Mouse (Mus musculus) limb, embryonic 15.5 days (tissue): ENCODE data around the gene Olfr1444. TPM values are rescaled to one million over a fixed set of nuclear protein-coding genes. Genes with fewer than 3 reads are reported as not detected.

Experiments used
- ATAC-seq: fragments of 200-750 bp; cut with Nextera tagmentation; 2 replicates; pipeline ENCODE4 v1.8.0; 2017; ENCODE audit warnings: low read depth, moderate TSS enrichment; ENCODE audit not compliant: insufficient number of reproducible peaks, low FRiP score, low TSS enrichment
- H3K27ac ChIP-seq: fragments of 300-500 bp; sonication (generic); 2 replicates; pipeline ENCODE4 v1.5.1; 2015; ENCODE audit warnings: moderate library complexity, mild to moderate bottlenecking, inconsistent platforms
- H3K27me3 ChIP-seq: fragments of 300-500 bp; sonication (generic); 2 replicates; pipeline ENCODE4 v1.6.1; 2015; ENCODE audit warnings: inconsistent platforms
- H3K36me3 ChIP-seq: fragments of 300-500 bp; sonication (generic); 2 replicates; pipeline ENCODE4 v1.6.1; 2015; ENCODE audit warnings: inconsistent platforms
- H3K4me1 ChIP-seq: fragments of 300-500 bp; sonication (generic); 2 replicates; pipeline ENCODE4 v1.6.1; 2015; ENCODE audit warnings: inconsistent platforms
- H3K4me2 ChIP-seq: fragments of 300-500 bp; sonication (generic); 2 replicates; pipeline ENCODE4 v1.6.1; 2015; ENCODE audit warnings: mild to moderate bottlenecking, inconsistent platforms
- H3K4me3 ChIP-seq: fragments of 300-500 bp; sonication (generic); 2 replicates; pipeline ENCODE4 v1.5.1; 2015; ENCODE audit warnings: mild to moderate bottlenecking, inconsistent platforms
- H3K9ac ChIP-seq: fragments of 300-500 bp; sonication (generic); 2 replicates; pipeline ENCODE4 v1.6.1; 2015; ENCODE audit warnings: inconsistent platforms
- H3K9me3 ChIP-seq: fragments of 300-500 bp; sonication (generic); 2 replicates; pipeline ENCODE4 v1.6.1; 2016; ENCODE audit warnings: inconsistent platforms
- WGBS: fragments of 180-500 bp; shearing (Covaris S2); methylation state at CpG from one replicate; pipeline ENCODE4 v1.1.7; 2015; 5-methylcytosine and 5-hydroxymethylcytosine counted together
- polyA plus RNA-seq: library from polyadenylated mRNA; unstranded; fragments of >200 nt; fragmentation: Nextera tagmentation; extraction: Ambion mirVana; gene quantifications from 2 replicates; pipeline ENCODE4 v1.2.1, GENCODE M21; 2015

The Olfr1444 gene
- polyA plus RNA-seq = not detected in 2 replicates

DNA sequence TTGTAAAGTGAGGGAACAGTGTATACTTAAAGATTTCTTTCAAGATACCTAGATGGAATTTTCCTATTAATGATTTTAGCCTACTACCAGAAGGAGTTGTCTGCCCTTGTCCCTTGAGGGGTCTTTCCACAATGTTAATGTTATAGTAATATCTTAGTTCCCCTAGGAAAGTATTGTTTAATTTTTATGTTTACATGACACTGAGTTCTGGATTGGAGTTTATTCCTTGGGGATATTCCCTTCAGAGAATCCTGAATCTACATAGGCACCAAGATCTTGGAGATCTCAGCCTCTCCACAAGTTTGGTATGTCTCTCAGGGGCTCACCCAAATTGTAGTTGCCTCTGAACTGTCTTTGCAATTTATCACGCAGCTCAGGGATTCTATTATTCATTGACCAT lies at the start of gene Olfr1444:
Gene Olfr1444 (plus strand): TSS at position 301 of the 400 bp plus-strand sequence.
- Histone ChIP-seq H3K9ac (no peak within 1 kb of the TSS), H3K4me3 (no peak within 1 kb of the TSS), H3K27me3 (no peaks in the 10 kb centered on the region), H3K36me3 (no peaks in the 10 kb centered on the region), H3K4me1 (no peaks in the 10 kb centered on the region), H3K27ac (no peak within 1 kb of the TSS), H3K9me3 (no peaks in the 10 kb centered on the region), H3K4me2 (no peak within 1 kb of the TSS)
- 52% methylated on average over 1 of the region's 1 CpGs for WGBS
- ATAC-seq = no peak

DNA sequence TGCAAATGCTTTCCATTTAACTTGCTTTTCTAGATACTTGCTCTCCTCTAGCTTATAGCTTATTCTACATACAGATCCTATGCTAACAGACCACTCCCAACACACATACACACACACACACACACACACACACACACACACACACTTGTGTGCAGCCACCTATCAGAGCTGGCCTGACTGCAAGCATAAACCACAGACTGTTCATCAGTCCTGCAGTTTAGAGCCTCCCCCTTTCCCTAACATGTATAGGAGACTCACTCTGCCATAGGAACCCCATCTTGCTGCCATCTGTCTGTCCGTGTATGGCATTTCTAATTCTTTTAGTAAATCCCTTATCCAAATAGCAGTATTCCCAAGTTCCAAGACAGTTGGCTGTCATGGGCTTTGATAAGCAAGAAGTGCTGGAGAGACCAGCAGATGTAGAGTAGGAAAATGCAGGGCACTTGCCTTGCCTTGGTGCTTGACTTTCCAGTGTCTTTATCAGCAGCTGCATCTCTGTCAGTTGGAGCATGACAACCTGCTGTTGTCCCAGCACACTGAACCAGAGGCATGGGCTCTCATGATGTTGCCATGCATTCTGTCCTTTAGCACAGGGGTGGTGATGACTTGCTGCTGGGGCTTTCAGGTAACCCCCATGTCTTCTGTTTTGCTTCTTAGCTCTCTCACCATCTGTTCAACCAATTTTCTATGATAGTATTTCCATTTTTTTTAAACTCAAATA lies 44.3 kb upstream of the Olfr1444 start:
- no peak overlapping the region for H3K9ac ChIP-seq
- no peak overlapping the region for H3K4me2 ChIP-seq
- no peak overlapping the region for H3K4me3 ChIP-seq
- WGBS = 52% methylated on average over 1 of the region's 1 CpGs
- H3K27me3 ChIP-seq = no peaks in the 10 kb centered on the region
- no peaks in the 10 kb centered on the region for H3K4me1 ChIP-seq
- no peak overlapping the region for H3K27ac ChIP-seq
- H3K36me3 ChIP-seq = no peaks in the 10 kb centered on the region
- no peak for ATAC-seq
- H3K9me3 ChIP-seq = no peaks in the 10 kb centered on the region

DNA sequence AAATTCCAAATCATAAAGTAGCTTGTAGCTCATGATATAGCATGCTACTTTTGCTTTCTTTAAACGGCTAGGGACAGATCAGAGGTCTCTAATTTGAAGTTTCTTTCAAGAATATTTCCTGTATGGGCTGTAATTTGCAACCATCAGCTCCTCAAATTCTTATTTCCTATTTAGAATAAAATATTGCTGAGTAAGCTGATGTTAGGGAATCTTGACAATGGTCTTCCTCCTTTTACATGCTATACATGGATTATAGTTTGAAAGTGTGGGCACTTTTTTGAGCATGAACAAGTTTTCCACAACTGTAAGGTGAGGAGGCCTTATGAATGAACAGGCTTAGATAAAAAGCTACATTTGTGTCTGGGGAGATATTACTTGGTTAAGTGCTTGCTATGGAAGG lies 43.2 kb upstream of the Olfr1444 start:
- no peaks in the 10 kb centered on the region for H3K4me1 ChIP-seq
- ATAC-seq = no peak
- no peaks in the 10 kb centered on the region for H3K36me3 ChIP-seq
- H3K9me3 ChIP-seq = no peaks in the 10 kb centered on the region
- no peak overlapping the region for H3K9ac ChIP-seq
- no peak overlapping the region for H3K4me3 ChIP-seq
- no peak overlapping the region for H3K4me2 ChIP-seq
- 70% methylated on average over 1 of the region's 1 CpGs for WGBS
- no peaks in the 10 kb centered on the region for H3K27me3 ChIP-seq
- H3K27ac ChIP-seq = no peak overlapping the region

DNA sequence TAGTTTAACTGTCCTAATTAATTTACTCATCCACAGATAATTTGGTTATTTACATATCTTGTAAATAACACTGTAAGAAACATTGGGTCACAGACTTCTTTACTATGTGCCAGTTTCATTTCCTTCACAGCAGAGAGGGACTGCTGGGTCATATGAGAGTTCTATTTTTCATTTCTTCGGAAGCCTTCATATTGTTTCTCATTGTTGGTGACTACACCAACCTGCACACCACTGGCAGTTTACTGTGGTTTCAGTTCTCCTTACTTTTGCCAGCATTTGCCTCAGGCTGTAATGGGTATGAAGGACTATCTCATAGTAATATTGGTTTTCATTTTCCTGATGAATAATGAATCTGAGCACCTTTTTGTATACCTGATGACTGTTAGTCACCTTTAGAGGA lies 38.6 kb upstream of the Olfr1444 start:
- no peak for ATAC-seq
- Histone ChIP-seq H3K9me3 (no peaks in the 10 kb centered on the region), H3K36me3 (no peaks in the 10 kb centered on the region), H3K4me3 (no peak overlapping the region), H3K4me2 (no peak overlapping the region), H3K4me1 (no peaks in the 10 kb centered on the region), H3K27ac (no peak overlapping the region), H3K27me3 (no peaks in the 10 kb centered on the region), H3K9ac (no peak overlapping the region)
- 88% methylated on average over 1 of the region's 1 CpGs for WGBS

DNA sequence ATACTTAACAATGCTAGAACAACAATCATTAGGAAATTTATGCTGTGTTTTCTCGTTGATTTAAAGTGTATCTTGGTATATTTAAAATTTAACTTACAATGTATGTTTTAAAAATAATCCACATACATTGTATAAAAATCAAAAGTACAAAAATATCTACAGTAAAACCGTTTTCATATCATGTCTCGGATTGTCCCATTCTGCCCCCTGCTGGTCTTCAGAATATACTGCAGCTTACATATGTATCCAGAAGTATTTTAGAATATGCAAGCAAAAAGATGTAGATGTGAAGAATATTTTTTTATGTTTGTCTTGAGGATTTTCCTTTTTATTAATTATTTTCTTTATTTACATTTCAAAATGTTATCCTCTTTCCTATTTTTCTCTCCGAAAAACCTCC lies 36.7 kb upstream of the Olfr1444 start:
- Histone ChIP-seq H3K4me1 (no peaks in the 10 kb centered on the region), H3K4me2 (no peak overlapping the region), H3K9ac (no peak overlapping the region), H3K36me3 (no peaks in the 10 kb centered on the region), H3K9me3 (no peaks in the 10 kb centered on the region), H3K27me3 (no peaks in the 10 kb centered on the region), H3K27ac (no peak overlapping the region), H3K4me3 (no peak overlapping the region)
- ATAC-seq = no peak
- 34% methylated on average over 4 of the region's 4 CpGs for WGBS

DNA sequence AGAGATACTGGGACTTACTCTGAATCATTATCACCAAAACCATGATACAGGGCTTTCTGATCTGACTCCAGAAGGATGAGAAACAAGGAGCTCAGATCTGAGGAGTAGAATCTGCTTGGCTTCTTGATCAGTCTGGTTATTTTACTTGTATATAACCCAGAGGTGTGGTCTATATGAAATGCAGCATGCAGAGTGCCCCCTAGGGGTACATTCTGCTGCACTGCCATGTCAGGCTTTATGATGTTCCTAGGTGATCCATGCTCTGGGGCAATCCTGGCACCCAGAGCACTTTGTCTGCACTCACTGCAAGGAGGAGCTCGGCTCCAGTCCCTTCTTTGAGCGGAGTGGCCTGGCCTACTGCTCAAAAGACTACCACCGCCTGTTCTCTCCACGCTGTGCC lies 32.5 kb upstream of the Olfr1444 start:
- Histone ChIP-seq H3K36me3 (no peaks in the 10 kb centered on the region), H3K4me2 (no peak overlapping the region), H3K9ac (no peak overlapping the region), H3K4me1 (no peaks in the 10 kb centered on the region), H3K4me3 (no peak overlapping the region), H3K27me3 (no peaks in the 10 kb centered on the region), H3K27ac (no peak overlapping the region), H3K9me3 (no peaks in the 10 kb centered on the region)
- 69% methylated on average over 4 of the region's 4 CpGs for WGBS
- no peak for ATAC-seq

DNA sequence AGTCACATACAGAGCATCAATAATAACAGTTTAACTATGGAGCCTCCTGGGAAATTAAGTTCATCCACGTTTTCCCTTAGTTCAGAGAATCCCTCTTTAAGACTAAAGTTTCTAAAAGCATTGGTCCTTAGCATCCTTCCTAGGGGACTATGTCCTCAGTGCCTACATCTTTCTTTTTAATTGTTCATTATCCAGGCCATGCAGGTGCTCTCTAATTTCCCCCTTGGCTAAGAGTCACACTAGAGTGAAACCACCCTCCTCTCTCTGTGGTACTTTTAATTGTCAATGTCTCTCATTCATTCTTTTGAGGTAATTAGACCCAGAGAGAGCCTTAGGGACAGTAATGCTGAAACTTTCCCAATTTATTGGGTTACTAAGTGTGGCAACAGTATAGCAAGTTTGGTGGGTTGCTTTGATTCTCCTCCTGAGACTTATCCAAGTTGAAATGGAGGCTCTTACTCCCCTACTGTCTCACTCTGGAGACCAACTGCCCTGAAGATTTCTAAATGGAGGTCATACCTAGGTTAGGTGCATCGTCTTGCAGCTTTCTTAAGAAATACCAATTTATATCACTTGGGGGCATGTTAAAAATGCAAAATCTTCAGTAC lies 26.2 kb upstream of the Olfr1444 start:
- Histone ChIP-seq H3K27me3 (no peaks in the 10 kb centered on the region), H3K4me1 (no peaks in the 10 kb centered on the region), H3K27ac (no peak overlapping the region), H3K9me3 (no peaks in the 10 kb centered on the region), H3K36me3 (no peaks in the 10 kb centered on the region), H3K4me2 (no peak overlapping the region), H3K9ac (no peak overlapping the region), H3K4me3 (no peak overlapping the region)
- 54% methylated on average over 2 of the region's 2 CpGs for WGBS
- no peak for ATAC-seq

DNA sequence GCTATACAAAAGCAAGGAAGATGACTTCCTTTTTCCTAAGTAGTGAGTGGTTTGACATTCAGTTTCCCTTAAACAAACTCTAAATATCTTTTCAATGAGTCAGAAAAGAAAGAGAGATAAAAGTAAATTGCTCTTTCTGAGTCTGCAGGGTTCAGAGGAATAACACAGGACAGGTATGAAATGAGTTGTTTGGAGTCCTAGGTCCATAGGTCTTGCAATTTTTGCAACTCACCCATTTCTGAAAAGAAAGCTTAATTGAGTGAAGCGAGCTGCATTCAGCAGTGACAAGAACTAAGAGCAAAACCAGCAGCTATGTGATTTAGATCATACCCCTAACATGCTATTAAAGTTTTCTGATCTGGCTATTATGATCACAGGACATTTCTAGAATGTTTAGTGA lies 25.5 kb upstream of the Olfr1444 start:
- Histone ChIP-seq H3K9ac (no peak overlapping the region), H3K4me3 (no peak overlapping the region), H3K36me3 (no peaks in the 10 kb centered on the region), H3K4me2 (no peak overlapping the region), H3K27me3 (no peaks in the 10 kb centered on the region), H3K4me1 (no peaks in the 10 kb centered on the region), H3K27ac (no peak overlapping the region), H3K9me3 (no peaks in the 10 kb centered on the region)
- no peak for ATAC-seq
- WGBS = 50% methylated on average over 1 of the region's 1 CpGs

DNA sequence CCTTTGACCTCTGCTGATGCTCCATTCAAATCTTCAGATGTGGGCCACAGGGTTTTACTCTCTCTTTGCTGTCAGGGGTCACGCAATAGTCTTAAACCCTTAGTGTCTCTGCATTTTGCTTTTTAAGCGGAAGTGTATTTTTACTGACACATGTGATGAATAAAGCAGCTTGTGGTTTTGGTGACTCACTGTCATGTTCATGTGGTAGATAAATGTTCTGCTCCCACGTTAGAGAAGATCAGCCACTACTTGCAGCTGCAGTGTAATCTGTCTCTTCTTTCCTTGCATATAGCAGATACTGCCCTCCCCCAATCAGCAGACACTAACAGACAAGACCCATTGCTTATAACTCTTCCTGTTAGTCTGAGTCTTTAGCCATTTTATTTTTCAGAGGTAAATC lies 23.5 kb upstream of the Olfr1444 start:
- H3K4me1 ChIP-seq = no peaks in the 10 kb centered on the region
- H3K4me2 ChIP-seq = no peak overlapping the region
- no peak overlapping the region for H3K9ac ChIP-seq
- no peaks in the 10 kb centered on the region for H3K36me3 ChIP-seq
- no peak overlapping the region for H3K27ac ChIP-seq
- H3K9me3 ChIP-seq = no peaks in the 10 kb centered on the region
- no peaks in the 10 kb centered on the region for H3K27me3 ChIP-seq
- 72% methylated on average over 3 of the region's 3 CpGs for WGBS
- no peak overlapping the region for H3K4me3 ChIP-seq
- ATAC-seq = no peak

DNA sequence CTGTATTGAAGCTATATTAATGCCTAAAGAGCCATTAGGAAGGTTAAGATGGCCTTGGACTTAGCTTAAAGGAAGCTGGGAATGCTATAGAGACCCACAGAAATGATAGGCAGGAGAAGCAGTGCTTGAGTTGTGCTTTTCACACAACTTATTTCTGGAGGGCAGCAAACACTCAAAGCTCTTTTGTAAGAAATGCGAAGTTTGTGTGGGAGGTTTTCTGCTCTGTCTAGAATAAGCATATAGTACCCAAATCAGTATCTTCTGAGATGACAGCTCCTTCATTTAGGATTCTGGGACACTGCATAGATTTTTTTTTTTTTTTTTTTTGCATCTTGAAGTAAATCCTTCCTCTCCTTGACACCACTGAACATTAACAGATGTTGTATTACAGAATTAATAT lies 18.6 kb upstream of the Olfr1444 start:
- Histone ChIP-seq H3K4me3 (no peak overlapping the region), H3K9me3 (no peaks in the 10 kb centered on the region), H3K4me1 (no peaks in the 10 kb centered on the region), H3K9ac (no peak overlapping the region), H3K27me3 (no peaks in the 10 kb centered on the region), H3K4me2 (no peak overlapping the region), H3K36me3 (no peaks in the 10 kb centered on the region), H3K27ac (no peak overlapping the region)
- 78% methylated on average over 1 of the region's 1 CpGs for WGBS
- no peak for ATAC-seq

DNA sequence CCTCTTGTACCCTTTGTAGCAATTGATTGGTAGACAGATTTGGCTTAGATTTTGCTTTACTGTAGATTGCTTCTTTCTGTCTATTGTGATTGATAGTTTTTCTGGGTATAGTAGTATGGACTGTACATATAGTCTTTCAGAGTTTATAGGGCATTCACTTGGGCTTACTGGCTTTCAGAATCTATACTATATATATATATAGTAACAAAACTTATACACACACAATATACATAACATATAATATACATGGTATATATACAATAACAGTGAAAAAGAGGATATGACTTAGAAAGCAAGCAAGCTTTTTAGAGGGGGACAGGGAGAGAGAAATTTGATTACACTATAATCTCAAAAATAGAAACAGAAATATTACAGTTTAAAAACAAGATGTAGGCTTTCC lies 10.7 kb upstream of the Olfr1444 start, which contains the start of gene Gm5244:
Gene Gm5244 (plus strand): TSS at position 301 of the 400 bp plus-strand sequence.
- no peak within 1 kb of the TSS for H3K27ac ChIP-seq
- H3K27me3 ChIP-seq = no peaks in the 10 kb centered on the region
- H3K4me3 ChIP-seq = no peak within 1 kb of the TSS
- no peaks in the 10 kb centered on the region for H3K9me3 ChIP-seq
- no peak within 1 kb of the TSS for H3K9ac ChIP-seq
- no peaks in the 10 kb centered on the region for H3K4me1 ChIP-seq
- ATAC-seq = no peak
- no peaks in the 10 kb centered on the region for H3K36me3 ChIP-seq
- H3K4me2 ChIP-seq = no peak within 1 kb of the TSS

DNA sequence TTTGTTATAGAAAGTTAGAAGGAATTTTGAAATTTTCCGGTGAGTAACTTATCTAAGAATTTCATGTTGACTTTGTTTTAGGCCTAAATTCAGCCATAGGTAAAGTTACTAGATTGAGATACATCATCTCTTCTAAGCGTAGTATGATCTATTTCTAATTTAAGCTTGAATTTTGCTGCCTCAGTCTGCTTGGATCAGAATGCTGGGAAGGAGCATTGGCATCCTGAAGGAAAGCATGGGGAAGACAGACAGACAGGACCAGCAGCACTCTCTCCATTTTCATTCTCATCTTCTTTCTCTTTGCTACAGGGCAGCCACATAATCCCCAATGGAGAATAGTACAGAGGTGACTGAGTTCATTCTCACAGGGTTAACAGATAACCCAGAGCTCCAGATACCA lies 26.5 kb downstream of the Olfr1444 start, which contains the start of gene Olfr1445:
Gene Olfr1445 (plus strand): TSS at position 301 of the 400 bp plus-strand sequence.
- H3K4me3 ChIP-seq = no peak within 1 kb of the TSS
- H3K36me3 ChIP-seq = no peaks in the 10 kb centered on the region
- H3K4me1 ChIP-seq = no peaks in the 10 kb centered on the region
- H3K4me2 ChIP-seq = no peak within 1 kb of the TSS
- no peaks in the 10 kb centered on the region for H3K9me3 ChIP-seq
- no peaks in the 10 kb centered on the region for H3K27me3 ChIP-seq
- WGBS = 84% methylated on average over 2 of the region's 2 CpGs
- no peak within 1 kb of the TSS for H3K9ac ChIP-seq
- no peak within 1 kb of the TSS for H3K27ac ChIP-seq
- ATAC-seq = no peak
